Mouse (Mus musculus) MN1 (cell line): ENCODE measurements around the gene Pcsk7.

Experiments used
- DNase-seq: peaks from one replicate; pipeline ENCODE4 v3.0.0-alpha.2; 2016; ENCODE audit warnings: low spot score

Pcsk7 gene

GRCm38 (mm10) chr9:45961855-45962254 is 55.6 kb downstream of the Pcsk7 start:
- peak; percentile 42 for DNase-seq

- DNase-seq, result no peak
These were observed 57.3 kb downstream of the Pcsk7 start for GRCm38 (mm10) chr9:45963577-45963976.

- DNase-seq, result no peak
These were observed 70.6 kb downstream of the Pcsk7 start for GRCm38 (mm10) chr9:45976884-45977283.
